Mouse (Mus musculus): ENCODE data around the gene Ubr4. TPM values are rescaled to one million over a fixed set of nuclear protein-coding genes. Genes with fewer than 3 reads are reported as not detected.
A peak's percentile ranks its signal among the peaks of the same experiment; 100 is the strongest.

Ubr4 gene
- polyA plus RNA-seq, 1 experiment from 2014 or later: 75.4 TPM

- no peaks in the 10 kb centered on the region for H3K4me1 ChIP-seq
- H3K9me3 ChIP-seq: no peaks in the 10 kb centered on the region
- WGBS: 88% methylated on average over 14 of the region's 14 CpGs
- H3K27ac ChIP-seq: no peak overlapping the region
- no peak overlapping the region for H3K4me3 ChIP-seq
- DNase-seq (ENCODE audit: low spot score): no peak
- peaks cover 99% of the 10 kb centered on the region for H3K36me3 ChIP-seq
- no peaks in the 10 kb centered on the region for H3K27me3 ChIP-seq (ENCODE audit: insufficient read depth, poor library complexity, severe bottlenecking)
These were observed 50.8 kb downstream of the Ubr4 start for GRCm38 (mm10) chr4:139403214-139403613.

GRCm38 (mm10) chr4:139411351-139411750 is 58.9 kb downstream of the Ubr4 start:
- Histone ChIP-seq H3K4me3 (no peak overlapping the region), H3K27ac (no peak overlapping the region)
- 89% methylated on average over 3 of the region's 3 CpGs for WGBS

DNA sequence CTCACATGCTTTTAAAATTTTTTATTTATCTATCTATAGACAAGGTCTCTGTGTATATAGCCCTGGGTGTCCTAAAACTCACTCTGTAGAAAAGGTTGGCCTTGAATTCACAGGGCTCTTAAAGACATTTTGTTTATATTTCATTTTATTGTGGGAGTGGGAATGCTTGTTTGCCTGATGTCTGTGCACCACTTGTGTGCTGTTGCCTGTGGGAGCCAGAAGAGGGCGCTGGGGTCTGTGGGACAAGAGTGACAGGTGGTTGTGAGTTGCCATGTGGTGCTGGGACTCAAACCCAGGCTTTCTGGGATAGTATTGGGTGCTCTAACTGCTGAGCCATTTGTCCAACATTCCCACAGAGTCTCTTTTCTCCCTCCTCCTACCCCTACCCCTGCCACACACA is 65.5 kb downstream of the Ubr4 start:
- no peak overlapping the region for H3K27ac ChIP-seq
- no peak overlapping the region for H3K4me3 ChIP-seq
- H3K4me1 ChIP-seq: no peaks in the 10 kb centered on the region
- no peak for DNase-seq (ENCODE audit: low spot score)
- no peaks in the 10 kb centered on the region for H3K9me3 ChIP-seq
- H3K27me3 ChIP-seq (ENCODE audit: insufficient read depth, poor library complexity, severe bottlenecking): no peaks in the 10 kb centered on the region
- 59% methylated on average over 1 of the region's 1 CpGs for WGBS
- peaks cover 100% of the 10 kb centered on the region for H3K36me3 ChIP-seq

More at GRCm38 (mm10) chr4:139411351-139411750, 58.9 kb downstream of the Ubr4 start:
- H3K4me1 ChIP-seq: no peaks in the 10 kb centered on the region
- no peaks in the 10 kb centered on the region for H3K27me3 ChIP-seq (ENCODE audit: insufficient read depth, poor library complexity, severe bottlenecking)
- H3K9me3 ChIP-seq: no peaks in the 10 kb centered on the region
- H3K36me3 ChIP-seq: peaks cover 99% of the 10 kb centered on the region
- DNase-seq (ENCODE audit: low spot score): no peak

DNA sequence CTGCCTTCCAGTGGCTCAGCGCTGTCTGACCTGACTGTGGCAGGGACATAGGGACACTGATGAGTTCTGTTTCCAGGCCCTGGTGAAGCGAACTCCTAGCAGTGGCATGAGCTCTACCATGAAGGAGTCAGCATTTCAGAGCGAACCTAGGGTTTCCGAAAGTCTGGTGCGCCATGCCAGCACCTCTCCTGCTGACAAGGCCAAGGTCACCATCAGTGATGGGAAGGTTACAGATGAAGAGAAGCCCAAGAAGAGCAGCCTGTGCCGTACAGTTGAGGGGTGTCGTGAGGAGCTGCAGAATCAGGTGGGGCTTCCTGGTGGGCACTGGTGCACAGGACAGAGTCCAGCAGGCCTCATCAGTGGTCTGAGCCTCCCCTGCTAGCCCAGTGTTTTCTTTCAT is 69.2 kb downstream of the Ubr4 start:
- no peak overlapping the region for H3K4me3 ChIP-seq
- 90% methylated on average over 7 of the region's 7 CpGs for WGBS
- peaks cover 100% of the 10 kb centered on the region for H3K36me3 ChIP-seq
- no peaks in the 10 kb centered on the region for H3K27me3 ChIP-seq (ENCODE audit: insufficient read depth, poor library complexity, severe bottlenecking)
- no peaks in the 10 kb centered on the region for H3K4me1 ChIP-seq
- no peak for DNase-seq (ENCODE audit: low spot score)
- no peaks in the 10 kb centered on the region for H3K9me3 ChIP-seq
- H3K27ac ChIP-seq: no peak overlapping the region

DNA sequence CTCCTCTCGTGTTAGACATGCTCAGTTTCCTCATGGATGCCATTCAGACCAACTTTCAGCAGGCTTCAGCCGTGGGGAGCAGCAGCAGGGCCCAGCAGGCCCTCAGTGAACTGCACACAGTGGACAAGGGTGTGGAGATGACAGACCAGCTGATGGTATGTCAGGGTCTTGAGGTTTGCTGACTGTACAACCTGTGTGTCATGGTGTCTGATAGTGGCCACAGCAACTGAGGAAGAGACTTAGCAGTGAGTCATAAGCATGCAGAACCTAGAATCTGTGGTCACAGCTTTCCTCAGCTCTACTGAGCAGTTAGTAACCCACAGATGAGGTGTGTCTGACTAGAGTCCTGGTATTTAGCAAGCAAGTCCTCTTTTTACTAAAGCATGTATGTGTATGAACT is 70.0 kb downstream of the Ubr4 start:
- Histone ChIP-seq H3K9me3 (no peaks in the 10 kb centered on the region), H3K4me1 (no peaks in the 10 kb centered on the region), H3K27ac (no peak overlapping the region), H3K27me3 (ENCODE audit: insufficient read depth, poor library complexity, severe bottlenecking) (no peaks in the 10 kb centered on the region), H3K36me3 (peaks cover 100% of the 10 kb centered on the region), H3K4me3 (no peak overlapping the region)
- WGBS: 94% methylated on average over 2 of the region's 2 CpGs
- DNase-seq (ENCODE audit: low spot score): no peak

GRCm38 (mm10) chr4:139423270-139423669 is 70.9 kb downstream of the Ubr4 start:
- H3K4me1 ChIP-seq: no peaks in the 10 kb centered on the region
- H3K27me3 ChIP-seq (ENCODE audit: insufficient read depth, poor library complexity, severe bottlenecking): no peaks in the 10 kb centered on the region
- DNase-seq (ENCODE audit: low spot score): no peak
- no peak overlapping the region for H3K27ac ChIP-seq
- 74% methylated on average over 2 of the region's 2 CpGs for WGBS
- H3K4me3 ChIP-seq: no peak overlapping the region
- H3K36me3 ChIP-seq: peaks cover 100% of the 10 kb centered on the region
- H3K9me3 ChIP-seq: no peaks in the 10 kb centered on the region

DNA sequence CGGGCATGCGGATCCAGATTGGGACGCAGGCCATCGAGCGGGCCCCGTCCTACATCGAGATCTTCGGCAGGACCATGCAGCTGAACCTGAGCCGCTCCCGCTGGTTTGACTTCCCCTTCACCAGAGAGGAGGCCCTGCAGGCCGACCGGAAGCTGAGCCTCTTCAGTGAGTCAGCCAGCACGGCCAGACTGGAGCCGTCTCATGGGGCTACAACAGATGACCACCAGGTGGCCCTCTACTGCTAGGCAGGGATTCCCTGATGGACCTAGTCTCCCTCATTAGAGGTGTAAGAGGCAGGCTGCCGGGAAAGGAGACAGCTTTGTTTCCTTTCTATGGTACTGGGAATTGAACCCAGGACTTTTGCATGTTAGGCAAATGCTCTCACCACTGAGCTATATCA is 77.8 kb downstream of the Ubr4 start:
- Histone ChIP-seq H3K9me3 (no peaks in the 10 kb centered on the region), H3K4me3 (no peak overlapping the region), H3K27ac (no peak overlapping the region), H3K4me1 (peaks cover 13% of the 10 kb centered on the region), H3K36me3 (peaks cover 100% of the 10 kb centered on the region), H3K27me3 (ENCODE audit: insufficient read depth, poor library complexity, severe bottlenecking) (no peaks in the 10 kb centered on the region)
- 48% methylated on average over 15 of the region's 15 CpGs for WGBS
- peak; percentile 89 for DNase-seq (ENCODE audit: low spot score)

GRCm38 (mm10) chr4:139430891-139431290 is 78.5 kb downstream of the Ubr4 start:
- no peak for DNase-seq (ENCODE audit: low spot score)

GRCm38 (mm10) chr4:139432966-139433765 is 80.8 kb downstream of the Ubr4 start:
- peak overlapping the region; percentile 50; the same call in 1 of the 2 replicates for H3K27ac ChIP-seq
- WGBS: 81% methylated on average over 15 of the region's 15 CpGs
- no peak for DNase-seq (ENCODE audit: low spot score)
- no peaks in the 10 kb centered on the region for H3K9me3 ChIP-seq
- peaks cover 13% of the 10 kb centered on the region for H3K4me1 ChIP-seq
- no peak overlapping the region for H3K4me3 ChIP-seq
- H3K27me3 ChIP-seq (ENCODE audit: insufficient read depth, poor library complexity, severe bottlenecking): no peaks in the 10 kb centered on the region
- H3K36me3 ChIP-seq: peaks cover 100% of the 10 kb centered on the region

More at GRCm38 (mm10) chr4:139430891-139431290, 78.5 kb downstream of the Ubr4 start:
- Histone ChIP-seq H3K9me3 (no peaks in the 10 kb centered on the region), H3K36me3 (peaks cover 100% of the 10 kb centered on the region), H3K4me1 (peaks cover 13% of the 10 kb centered on the region), H3K27me3 (ENCODE audit: insufficient read depth, poor library complexity, severe bottlenecking) (no peaks in the 10 kb centered on the region), H3K4me3 (no peak overlapping the region), H3K27ac (no peak overlapping the region)
- 76% methylated on average over 4 of the region's 4 CpGs for WGBS

- Histone ChIP-seq H3K27me3 (ENCODE audit: insufficient read depth, poor library complexity, severe bottlenecking) (no peaks in the 10 kb centered on the region), H3K27ac (no peak overlapping the region), H3K36me3 (peaks cover 99% of the 10 kb centered on the region), H3K4me1 (no peaks in the 10 kb centered on the region), H3K4me3 (no peak overlapping the region), H3K9me3 (no peaks in the 10 kb centered on the region)
- DNase-seq (ENCODE audit: low spot score): no peak
- WGBS: 94% methylated on average over 5 of the region's 5 CpGs
These were observed 88.8 kb downstream of the Ubr4 start for GRCm38 (mm10) chr4:139441244-139441643.

DNA sequence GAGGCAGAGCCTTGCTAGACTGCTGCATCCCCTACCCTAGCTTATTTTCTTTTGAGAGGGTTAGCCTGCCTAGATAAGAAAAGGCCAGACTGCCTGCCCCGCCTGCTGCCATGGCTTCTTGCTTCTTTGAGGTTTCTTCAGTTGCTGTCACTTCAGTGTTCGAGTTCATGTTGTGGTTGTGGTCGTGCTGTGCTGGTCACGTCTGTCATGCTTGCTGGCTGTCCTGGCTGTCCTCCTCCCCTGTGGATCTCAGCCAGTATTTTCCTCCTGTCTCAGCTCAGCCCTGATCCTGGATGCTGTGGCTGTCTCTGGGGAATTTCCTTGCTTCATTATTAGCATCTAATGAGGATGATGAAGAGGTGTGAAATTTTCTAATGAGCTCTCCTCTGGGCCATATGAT is 89.4 kb downstream of the Ubr4 start:
- no peaks in the 10 kb centered on the region for H3K9me3 ChIP-seq
- 87% methylated on average over 4 of the region's 4 CpGs for WGBS
- H3K4me3 ChIP-seq: no peak overlapping the region
- no peak for DNase-seq (ENCODE audit: low spot score)
- H3K27me3 ChIP-seq (ENCODE audit: insufficient read depth, poor library complexity, severe bottlenecking): no peaks in the 10 kb centered on the region
- no peaks in the 10 kb centered on the region for H3K4me1 ChIP-seq
- H3K36me3 ChIP-seq: peaks cover 99% of the 10 kb centered on the region
- no peak overlapping the region for H3K27ac ChIP-seq

- no peak overlapping the region for H3K4me3 ChIP-seq
- H3K27ac ChIP-seq: no peak overlapping the region
- WGBS: 87% methylated on average over 15 of the region's 15 CpGs
- no peaks in the 10 kb centered on the region for H3K9me3 ChIP-seq
- no peaks in the 10 kb centered on the region for H3K27me3 ChIP-seq (ENCODE audit: insufficient read depth, poor library complexity, severe bottlenecking)
- DNase-seq (ENCODE audit: low spot score): no peak
- H3K4me1 ChIP-seq: no peaks in the 10 kb centered on the region
- peaks cover 99% of the 10 kb centered on the region for H3K36me3 ChIP-seq
These were observed 90.3 kb downstream of the Ubr4 start for GRCm38 (mm10) chr4:139442391-139443355.

DNA sequence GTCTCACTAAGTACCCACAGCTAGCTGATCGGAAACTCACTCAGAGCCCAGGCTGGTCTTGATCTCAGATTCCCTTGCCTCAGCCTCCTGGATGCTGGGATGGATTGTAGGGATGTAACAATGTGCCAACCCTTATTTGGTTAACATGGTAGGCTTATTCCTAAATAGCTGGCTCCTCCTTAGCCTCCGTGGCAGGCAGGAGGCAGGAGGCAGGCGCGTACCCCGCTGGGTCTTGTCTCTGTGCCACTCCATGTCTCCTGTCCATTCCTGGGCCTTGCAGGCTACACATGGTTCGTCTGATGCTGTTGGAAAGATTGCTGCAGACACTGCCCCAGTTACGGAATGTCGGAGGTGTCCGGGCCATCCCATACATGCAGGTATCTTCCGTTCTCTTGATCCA is 91.9 kb downstream of the Ubr4 start:
- no peak for DNase-seq (ENCODE audit: low spot score)
- Histone ChIP-seq H3K27me3 (ENCODE audit: insufficient read depth, poor library complexity, severe bottlenecking) (no peaks in the 10 kb centered on the region), H3K4me3 (no peak overlapping the region), H3K4me1 (no peaks in the 10 kb centered on the region), H3K36me3 (peaks cover 99% of the 10 kb centered on the region), H3K9me3 (no peaks in the 10 kb centered on the region), H3K27ac (no peak overlapping the region)
- WGBS: 90% methylated on average over 10 of the region's 10 CpGs

All from heart, embryonic 10.5 days (tissue).